Mouse (Mus musculus) stomach, postnatal 0 days (tissue): ENCODE data around the gene Prdm15.

Source experiments
- CTCF ChIP-seq: IDR thresholded peaks from 2 replicates; pipeline ENCODE4 v1.5.1; 2016; ENCODE audit warnings: antibody characterized with exemption, low read depth, mild to moderate bottlenecking, moderate library complexity
- EP300 ChIP-seq: optimal IDR thresholded peaks from 2 replicates; pipeline ENCODE3; 2016; ENCODE audit warnings: antibody characterized with exemption

DNA sequence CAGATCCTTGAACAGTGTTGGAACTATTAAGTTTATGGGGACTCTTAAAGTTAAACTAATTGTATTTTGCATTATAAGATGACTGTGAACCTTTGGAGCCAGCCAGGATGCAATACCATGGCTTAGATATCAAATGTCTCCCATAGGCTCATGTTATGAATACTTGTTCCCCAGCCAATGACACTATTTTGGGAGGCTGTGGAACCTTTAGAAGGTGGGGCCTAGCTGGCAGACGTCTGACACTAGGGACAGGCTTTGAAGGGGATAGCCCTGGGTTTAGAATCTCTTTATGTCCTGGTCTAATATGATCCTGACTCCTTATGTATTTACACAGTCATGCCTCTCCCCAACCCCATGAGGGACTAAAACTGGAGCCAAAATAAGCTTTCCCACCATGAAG lies 22.7 kb upstream of the Prdm15 start:
- TF ChIP-seq CTCF (no peak), EP300 (no peak)
